Mouse (Mus musculus) spleen, adult 10 weeks (tissue): Measurements from ENCODE around the gene Cdk15. TPM values are rescaled to one million over a fixed set of nuclear protein-coding genes. Genes with fewer than 3 reads are reported as not detected.

Source experiments
- polyA plus RNA-seq: library from polyadenylated mRNA; stranded (reverse); fragments of 350-450 nt; fragmentation: Illumina TruSeq; extraction: RNeasy Lipid Tissue Mini Kit (QIAGEN cat#74804); gene quantifications from one replicate; pipeline ENCODE4 v1.2.3, GENCODE M21; 2015; ENCODE audit warnings: low replicate concordance; ENCODE audit not compliant: insufficient read depth

Gene Cdk15
- not detected for polyA plus RNA-seq

GRCm38 (mm10) chr1:59256751-59257231 lies at the start of gene Cdk15:
Gene Cdk15, plus strand, starts transcription at chr1:59256906.

GRCm38 (mm10) chr1:59236856-59237441 lies 19.8 kb upstream of the Cdk15 start, which contains the start of gene Als2:
Gene Als2, minus strand, starts transcription at chr1:59237231.

Other genes starting within 250 kb of the Cdk15 start
- not detected for gene C2cd6, start 162.0 kb upstream of the Cdk15 start, polyA plus RNA-seq
- 5.7 TPM for gene Tmem237, start 136.5 kb upstream of the Cdk15 start, polyA plus RNA-seq
- 0.46 TPM for gene Mpp4, start 93.5 kb upstream of the Cdk15 start, polyA plus RNA-seq
- 10.2 TPM for gene Als2, start 19.7 kb upstream of the Cdk15 start, polyA plus RNA-seq
- 3.3 TPM for gene Fzd7, start 225.5 kb downstream of the Cdk15 start, polyA plus RNA-seq